In the genomic region with DNA sequence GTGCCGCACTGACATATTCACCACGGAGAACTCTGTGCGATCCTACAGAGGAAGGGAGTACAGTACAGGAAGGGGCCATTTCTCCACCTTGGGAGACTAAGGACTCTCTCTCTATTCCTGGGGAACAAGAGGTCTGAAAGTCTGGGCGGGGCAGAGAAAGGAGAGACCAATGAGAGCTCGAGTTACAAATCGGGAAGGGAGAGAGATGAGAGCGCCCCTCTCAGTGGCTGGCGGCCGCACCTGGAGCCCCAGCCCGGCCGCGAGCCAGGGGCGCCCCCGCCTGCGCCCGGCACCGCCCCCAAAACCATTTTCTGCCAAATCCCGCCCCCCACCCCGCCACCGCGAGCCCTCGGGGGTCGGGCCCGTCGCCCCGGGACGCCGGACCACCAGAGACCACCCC, we compare ENCODE assay signal across 8 mouse cellular contexts. TPM values are rescaled to one million over a fixed set of nuclear protein-coding genes. Genes with fewer than 3 reads are reported as not detected.
A peak's percentile ranks its signal among the peaks of the same experiment; 100 is the strongest.
DNase-seq lines count a peak whose midpoint lies in the region; ATAC-seq and TF ChIP-seq lines count a peak whose summit lies in the region.

No protein-coding gene starts in this region.

- H3K9ac ChIP-seq in embryonic facial prominence, embryonic 13.5 days = peak overlapping the region; percentile 99
- H3K9ac ChIP-seq in heart, adult 2 months (ENCODE audit: low read depth, low read length) = peak overlapping the region; percentile 99
- peak overlapping the region; percentile 89 for H3K9ac ChIP-seq in limb, embryonic 11.5 days (ENCODE audit: low read length)
- peak overlapping the region; percentile 98 for H3K9ac ChIP-seq in midbrain, embryonic 14.5 days (replicated peaks; ENCODE audit: low read length)

- no peaks in the 10 kb centered on the region for H3K9me3 ChIP-seq in embryonic facial prominence, embryonic 13.5 days
- no peaks in the 10 kb centered on the region for H3K9me3 ChIP-seq in limb, embryonic 11.5 days (ENCODE audit: control insufficient read depth, low read length)
- no peaks in the 10 kb centered on the region for H3K9me3 ChIP-seq in midbrain, embryonic 14.5 days (ENCODE audit: control insufficient read depth, low read length)

- peak; percentile 94 for DNase-seq in A20 (ENCODE audit: low read depth, low spot score)
- DNase-seq in adrenal gland, postnatal 4 days (ENCODE audit: low spot score in 2 of 2) = peak; percentile 74 to 86
- peak; percentile 93 to 95 for DNase-seq in heart, adult 2 months
- DNase-seq in kidney, adult 2 months = peak; percentile 96
- DNase-seq in limb, embryonic 11.5 days (ENCODE audit: low spot score) = peak; percentile 93
- peak; percentile 93 for DNase-seq in midbrain, embryonic 14.5 days
- peak; percentile 81 to 83 for DNase-seq in spleen, postnatal 10 days (ENCODE audit: low spot score in 2 of 2)

- peak; percentile 74 for ATAC-seq in embryonic facial prominence, embryonic 13.5 days (ENCODE audit: insufficient number of reproducible peaks, insufficient read depth, low FRiP score, low TSS enrichment, low read depth)
- peak; percentile 81 for ATAC-seq in limb, embryonic 11.5 days (ENCODE audit: insufficient number of reproducible peaks, low FRiP score, low TSS enrichment, low read depth)
- ATAC-seq in midbrain, embryonic 14.5 days (ENCODE audit: low FRiP score, low TSS enrichment) = peak; percentile 84

- 1% methylated on average over 27 of the region's 28 CpGs for WGBS in embryonic facial prominence, embryonic 13.5 days
- WGBS in heart, adult 2 months = 0% methylated on average over 24 of the region's 28 CpGs
- WGBS in kidney, adult 2 months = 0% methylated on average over 25 of the region's 28 CpGs
- WGBS in limb, embryonic 11.5 days = 1% methylated on average over 19 of the region's 28 CpGs
- under 1% methylated on average over 28 of the region's 28 CpGs for WGBS in midbrain, embryonic 14.5 days

- no peaks in the 10 kb centered on the region for H3K27me3 ChIP-seq in embryonic facial prominence, embryonic 13.5 days
- H3K27me3 ChIP-seq in heart, adult 2 months (ENCODE audit: control insufficient read depth, insufficient read depth, low read length) = no peaks in the 10 kb centered on the region
- H3K27me3 ChIP-seq in kidney, adult 2 months (replicated peaks; ENCODE audit: control insufficient read depth, insufficient read depth, low read length) = no peaks in the 10 kb centered on the region
- H3K27me3 ChIP-seq in limb, embryonic 11.5 days (ENCODE audit: control insufficient read depth, insufficient read depth, low read length) = no peaks in the 10 kb centered on the region
- H3K27me3 ChIP-seq in midbrain, embryonic 14.5 days (ENCODE audit: control insufficient read depth, insufficient read depth, low read length) = no peaks in the 10 kb centered on the region

- no peak for TF ChIP-seq POLR2A in heart, adult 2 months (IDR thresholded peaks at IDR 0.05; ENCODE audit: insufficient read depth, low read depth, low read length)
- TF ChIP-seq POLR2A in kidney, adult 2 months (IDR thresholded peaks at IDR 0.05; ENCODE audit: low read depth, low read length) = no peak

- H3K27ac ChIP-seq in embryonic facial prominence, embryonic 13.5 days = peak overlapping the region; percentile 97
- H3K27ac ChIP-seq in heart, adult 2 months = peak overlapping the region; percentile 98
- H3K27ac ChIP-seq in kidney, adult 2 months (ENCODE audit: insufficient read depth, low read depth, low read length) = peak overlapping the region; percentile 57
- peak overlapping the region; percentile 88 for H3K27ac ChIP-seq in limb, embryonic 11.5 days (replicated peaks; ENCODE audit: low read depth, low read length)
- H3K27ac ChIP-seq in midbrain, embryonic 14.5 days (replicated peaks; ENCODE audit: low read depth, low read length) = peak overlapping the region; percentile 96

- H3K4me1 ChIP-seq in embryonic facial prominence, embryonic 13.5 days = peaks cover 21% of the 10 kb centered on the region
- H3K4me1 ChIP-seq in heart, adult 2 months (ENCODE audit: control insufficient read depth, insufficient read depth, low read length) = peaks cover 4% of the 10 kb centered on the region; the same call in 1 of the 2 replicates
- peaks cover 5% of the 10 kb centered on the region; the same call in 1 of the 2 replicates for H3K4me1 ChIP-seq in kidney, adult 2 months (ENCODE audit: control insufficient read depth, insufficient read depth, low read length)
- peaks cover 5% of the 10 kb centered on the region; the same call in 1 of the 2 replicates for H3K4me1 ChIP-seq in limb, embryonic 11.5 days (ENCODE audit: control insufficient read depth, insufficient read depth, low read length)
- peaks cover 8% of the 10 kb centered on the region for H3K4me1 ChIP-seq in midbrain, embryonic 14.5 days (ENCODE audit: control insufficient read depth, insufficient read depth, low read length)

- H3K4me2 ChIP-seq in embryonic facial prominence, embryonic 13.5 days = peak overlapping the region; percentile 72
- H3K4me2 ChIP-seq in limb, embryonic 11.5 days (ENCODE audit: low read depth, severe bottlenecking) = peak overlapping the region; percentile 68
- peak overlapping the region; percentile 55 for H3K4me2 ChIP-seq in midbrain, embryonic 14.5 days (ENCODE audit: low read length)

- peak overlapping the region; percentile 100 for H3K4me3 ChIP-seq in embryonic facial prominence, embryonic 13.5 days
- peak overlapping the region; percentile 76 for H3K4me3 ChIP-seq in heart, adult 2 months
- peak overlapping the region; percentile 72 for H3K4me3 ChIP-seq in kidney, adult 2 months (ENCODE audit: insufficient read depth, low read depth, low read length)
- H3K4me3 ChIP-seq in limb, embryonic 11.5 days (ENCODE audit: low read depth, low read length) = peak overlapping the region; percentile 98
- peak overlapping the region; percentile 99 for H3K4me3 ChIP-seq in midbrain, embryonic 14.5 days (replicated peaks; ENCODE audit: low read depth, low read length)

- no peak for TF ChIP-seq CTCF in heart, adult 2 months (IDR thresholded peaks at IDR 0.05)
- TF ChIP-seq CTCF in kidney, adult 2 months (conservative IDR thresholded peaks at IDR 0.05; ENCODE audit: insufficient read depth, insufficient read length, low read depth, low read length) = no peak

- H3K79me2 ChIP-seq in heart, adult 2 months (replicated peaks; ENCODE audit: control insufficient read depth, insufficient read depth, low read length) = peaks cover 5% of the 10 kb centered on the region

- intact Hi-C loops in heart, adult 2 months (cut with DNase I) = loop anchor here (5.0 kb wide), 1 partner anchor 111 kb away; the partner anchor contains the start of gene Lca5l

- peaks cover 45% of the 10 kb centered on the region for H3K36me3 ChIP-seq in embryonic facial prominence, embryonic 13.5 days
- H3K36me3 ChIP-seq in heart, adult 2 months (ENCODE audit: control insufficient read depth, insufficient read depth, low read length) = peaks cover 7% of the 10 kb centered on the region
- no peaks in the 10 kb centered on the region for H3K36me3 ChIP-seq in kidney, adult 2 months (ENCODE audit: control insufficient read depth, insufficient read depth, low read length)
- peaks cover 7% of the 10 kb centered on the region; the same call in 1 of the 2 replicates for H3K36me3 ChIP-seq in limb, embryonic 11.5 days (ENCODE audit: control insufficient read depth, insufficient read depth, low read length)
- peaks cover 30% of the 10 kb centered on the region for H3K36me3 ChIP-seq in midbrain, embryonic 14.5 days (ENCODE audit: control insufficient read depth, insufficient read depth, low read length)

- no peak for TF ChIP-seq EP300 in heart, adult 2 months (IDR thresholded peaks at IDR 0.05; ENCODE audit: insufficient read depth, low read depth, low read length)

RNA-seq across cellular contexts. Expression of gene Brwd1, which starts 1.0 kb away (rescaled TPM):
- 100 to 1,000 TPM in 1 of 2 experiments, 10 to 100 TPM in 1; 83.2 to 103 TPM for total RNA-seq in adrenal gland, postnatal 4 days (2021)
- 113 and 118 TPM in 2 replicates for polyA plus RNA-seq in embryonic facial prominence, embryonic 13.5 days (2015; fragmentation: Nextera tagmentation; extraction: Ambion mirVana)
- 10 to 100 TPM; 65.5 to 88.7 TPM for total RNA-seq in heart, adult 2 months (2021)
- 24.4 and 43.8 TPM in 2 replicates for polyA plus RNA-seq in heart, adult 2 months (2012; rRNA removed)
- 15.2 and 19.1 TPM in 2 replicates for polyA plus RNA-seq in kidney, adult 2 months (2012; rRNA removed)
- 153 and 157 TPM in 2 replicates for polyA plus RNA-seq in limb, embryonic 11.5 days (2014; fragmentation: Nextera tagmentation; extraction: Ambion mirVana)
- 338 and 372 TPM in 2 replicates for polyA plus RNA-seq in midbrain, embryonic 14.5 days (2014; fragmentation: Nextera tagmentation; extraction: Ambion mirVana)

RNA-seq across cellular contexts. Expression of gene Hmgn1, which starts 46.2 kb away (rescaled TPM):
- 100 to 1,000 TPM; 270 to 285 TPM for total RNA-seq in adrenal gland, postnatal 4 days (2021)
- 752 and 768 TPM in 2 replicates for polyA plus RNA-seq in embryonic facial prominence, embryonic 13.5 days (2015; fragmentation: Nextera tagmentation; extraction: Ambion mirVana)
- total RNA-seq in heart, adult 2 months (2021) = 10 to 100 TPM; 47.9 to 53.1 TPM
- 14.6 and 27.9 TPM in 2 replicates for polyA plus RNA-seq in heart, adult 2 months (2012; rRNA removed)
- polyA plus RNA-seq in kidney, adult 2 months (2012; rRNA removed) = 23.3 and 36.4 TPM in 2 replicates
- 1,125 and 1,150 TPM in 2 replicates for polyA plus RNA-seq in limb, embryonic 11.5 days (2014; fragmentation: Nextera tagmentation; extraction: Ambion mirVana)
- 371 and 462 TPM in 2 replicates for polyA plus RNA-seq in midbrain, embryonic 14.5 days (2014; fragmentation: Nextera tagmentation; extraction: Ambion mirVana)

Comparison
In these comparisons a context has a peak if more than half of its experiments do, and no peak if none do; other contexts are left out.
1. Peak in every context shown above with its lines: DNase-seq, ATAC-seq, H3K4me3 ChIP-seq and H3K27ac ChIP-seq.